Mouse (Mus musculus): ENCODE measurements around the gene Trdmt1.

GRCm38 (mm10) chr2:13579315-13579714 lies 34.8 kb upstream of the Trdmt1 start:
- TF ChIP-seq POLR2A (IDR thresholded peaks at IDR 0.05; ENCODE audit: low read depth, low read length): no peak
- no peak for TF ChIP-seq CTCF (IDR thresholded peaks at IDR 0.05; ENCODE audit: extremely low read depth, insufficient read length, insufficient replicate concordance, low read depth, low read length)

Data from small intestine, adult 2 months (tissue).